Mouse (Mus musculus) gastrocnemius, postnatal 36 days (tissue): ENCODE measurements around the gene Cers3. TPM values are rescaled to one million over a fixed set of nuclear protein-coding genes. Genes with fewer than 3 reads are reported as not detected.

Source experiments
- DNase-seq, 2 experiments: peaks; one replicate each; pipeline ENCODE4 v3.0.0; 2022
- intact Hi-C: fragments of 180-260 bp; cut with DNase I; formaldehyde crosslinking; loops from one replicate; pipeline ENCODE4 v1.15.1; 2025
- total RNA-seq, 2 experiments: library from RNA; stranded (reverse); gene quantifications; 2 replicates each; pipeline ENCODE4 v1.2.3; 2021

The Cers3 gene
- total RNA-seq, 2 experiments from 2014 or later, result 0.08 TPM; not detected in 1

GRCm38 (mm10) chr7:66779411-66779810 is 36.1 kb downstream of the Cers3 start:
- intact Hi-C loops, result no loop called here
- DNase-seq, result no peak

- intact Hi-C loops, result no loop called here
Measured at GRCm38 (mm10) chr7:66779944-66780942, 36.9 kb downstream of the Cers3 start.

GRCm38 (mm10) chr7:66786476-66786875 is 43.2 kb downstream of the Cers3 start:
- DNase-seq, result no peak
- intact Hi-C loops, result no loop called here

More at GRCm38 (mm10) chr7:66779944-66780942, 36.9 kb downstream of the Cers3 start:
- DNase-seq, result no peak

- no peak for DNase-seq
- intact Hi-C loops, result no loop called here
Measured at GRCm38 (mm10) chr7:66787816-66788215, 44.5 kb downstream of the Cers3 start.

GRCm38 (mm10) chr7:66789860-66790748 is 46.8 kb downstream of the Cers3 start:
- DNase-seq, result no peak

GRCm38 (mm10) chr7:66791022-66791421 is 47.7 kb downstream of the Cers3 start:
- no peak for DNase-seq
- intact Hi-C loops, result no loop called here

More at GRCm38 (mm10) chr7:66789860-66790748, 46.8 kb downstream of the Cers3 start:
- intact Hi-C loops, result no loop called here

GRCm38 (mm10) chr7:66796909-66797308 is 53.6 kb downstream of the Cers3 start:
- no peak for DNase-seq
- intact Hi-C loops, result no loop called here

- intact Hi-C loops, result no loop called here
- no peak for DNase-seq
Measured at GRCm38 (mm10) chr7:66797345-66797744, 54.0 kb downstream of the Cers3 start.

GRCm38 (mm10) chr7:66798826-66799225 is 55.5 kb downstream of the Cers3 start:
- no peak for DNase-seq
- intact Hi-C loops, result no loop called here

- intact Hi-C loops, result no loop called here
- DNase-seq, result no peak
Measured at GRCm38 (mm10) chr7:66800784-66801183, 57.5 kb downstream of the Cers3 start.

GRCm38 (mm10) chr7:66801785-66802184 is 58.5 kb downstream of the Cers3 start:
- peak; percentile 34 to 36 for DNase-seq

GRCm38 (mm10) chr7:66803798-66804197 is 60.5 kb downstream of the Cers3 start:
- intact Hi-C loops, result no loop called here
- DNase-seq, result no peak

More at GRCm38 (mm10) chr7:66801785-66802184, 58.5 kb downstream of the Cers3 start:
- intact Hi-C loops, result no loop called here

GRCm38 (mm10) chr7:66806801-66807200 is 63.5 kb downstream of the Cers3 start:
- intact Hi-C loops, result no loop called here
- DNase-seq, result no peak

- intact Hi-C loops, result no loop called here
- DNase-seq, result no peak
Measured at GRCm38 (mm10) chr7:66810436-66810835, 67.1 kb downstream of the Cers3 start.

GRCm38 (mm10) chr7:66811294-66811693 is 68.0 kb downstream of the Cers3 start:
- no peak for DNase-seq
- intact Hi-C loops, result no loop called here

- DNase-seq, result no peak
- intact Hi-C loops, result no loop called here
Measured at GRCm38 (mm10) chr7:66812289-66812688, 69.0 kb downstream of the Cers3 start.

GRCm38 (mm10) chr7:66812737-66813136 is 69.4 kb downstream of the Cers3 start:
- intact Hi-C loops, result no loop called here
- DNase-seq, result no peak

- no peak for DNase-seq
- intact Hi-C loops, result no loop called here
Measured at GRCm38 (mm10) chr7:66813172-66813571, 69.9 kb downstream of the Cers3 start.

- no peak for DNase-seq
- intact Hi-C loops, result loop anchor here (5.0 kb wide), 1 partner anchor 382 kb away; no protein-coding TSS in a partner anchor
Measured at GRCm38 (mm10) chr7:66815526-66815925, 72.2 kb downstream of the Cers3 start.

GRCm38 (mm10) chr7:66820034-66820433 is 76.7 kb downstream of the Cers3 start:
- intact Hi-C loops, result loop anchor here (2.0 kb wide), 1 partner anchor 19 kb away; the partner anchor contains the start of gene Adamts17
- peak; percentile 19 to 41 for DNase-seq

- no peak for DNase-seq
Measured at GRCm38 (mm10) chr7:66830803-66831202, 87.5 kb downstream of the Cers3 start.

More at GRCm38 (mm10) chr7:66830803-66831202, 87.5 kb downstream of the Cers3 start:
- intact Hi-C loops, result no loop called here
